Mouse (Mus musculus): ENCODE measurements around the gene Tcte1. TPM values are rescaled to one million over a fixed set of nuclear protein-coding genes. Genes with fewer than 3 reads are reported as not detected.

Gene Tcte1
- total RNA-seq (2021), result under 1 TPM in 1 of 2 experiments, not detected in 1; 0.12 TPM
- long read RNA-seq, experiment 1, result 0 reads
- long read RNA-seq, experiment 2, result 0 reads

- no peak for DNase-seq
These were observed at the start of gene Tcte1 for GRCm38 (mm10) chr17:45523263-45523662. Gene Tcte1 (plus strand): TSS chr17:45523434.

GRCm38 (mm10) chr17:45473667-45474066 lies 49.6 kb upstream of the Tcte1 start:
- intact Hi-C loops (cut with DNase I), result no loop called here
- DNase-seq, result no peak

More at GRCm38 (mm10) chr17:45523263-45523662, at the start of gene Tcte1:
- intact Hi-C loops (cut with DNase I), result no loop called here

- DNase-seq, result no peak
- intact Hi-C loops (cut with DNase I), result no loop called here
These were observed 49.1 kb upstream of the Tcte1 start for GRCm38 (mm10) chr17:45474146-45474545.

GRCm38 (mm10) chr17:45474669-45475465 lies 48.4 kb upstream of the Tcte1 start, which contains the start of gene Spats1:
Gene Spats1 (minus strand): TSS chr17:45475415.
- peak; percentile 43 to 59 for DNase-seq
- intact Hi-C loops (cut with DNase I), result loop anchor here (5.0 kb wide), 1 partner anchor 167 kb away; no protein-coding TSS in a partner anchor

GRCm38 (mm10) chr17:45478234-45478825 lies 44.9 kb upstream of the Tcte1 start:
- peak; percentile 79 to 89 for DNase-seq
- intact Hi-C loops (cut with DNase I), result loop anchor here (1.0 to 5.0 kb wide), 2 partner anchors 74 to 164 kb away; no protein-coding TSS in a partner anchor

GRCm38 (mm10) chr17:45480429-45480828 lies 42.8 kb upstream of the Tcte1 start:
- intact Hi-C loops (cut with DNase I), result no loop called here
- DNase-seq, result no peak

GRCm38 (mm10) chr17:45485581-45485980 lies 37.7 kb upstream of the Tcte1 start:
- no peak for DNase-seq
- intact Hi-C loops (cut with DNase I), result no loop called here

- intact Hi-C loops (cut with DNase I), result no loop called here
- no peak for DNase-seq
These were observed 36.0 kb upstream of the Tcte1 start for GRCm38 (mm10) chr17:45487216-45487615.

- intact Hi-C loops (cut with DNase I), result no loop called here
- DNase-seq, result no peak
These were observed 34.6 kb upstream of the Tcte1 start for GRCm38 (mm10) chr17:45488321-45489254.

- intact Hi-C loops (cut with DNase I), result no loop called here
- DNase-seq, result no peak
These were observed 33.5 kb upstream of the Tcte1 start for GRCm38 (mm10) chr17:45489736-45490135.

GRCm38 (mm10) chr17:45490532-45491154 lies 32.6 kb upstream of the Tcte1 start:
- no peak for DNase-seq
- intact Hi-C loops (cut with DNase I), result no loop called here

GRCm38 (mm10) chr17:45495398-45495797 lies 27.8 kb upstream of the Tcte1 start:
- intact Hi-C loops (cut with DNase I), result no loop called here
- no peak for DNase-seq

GRCm38 (mm10) chr17:45498397-45498796 lies 24.8 kb upstream of the Tcte1 start:
- intact Hi-C loops (cut with DNase I), result no loop called here
- no peak for DNase-seq

- intact Hi-C loops (cut with DNase I), result no loop called here
- no peak for DNase-seq
These were observed 23.7 kb upstream of the Tcte1 start for GRCm38 (mm10) chr17:45499516-45499915.

- DNase-seq, result no peak
- intact Hi-C loops (cut with DNase I), result no loop called here
These were observed 22.3 kb upstream of the Tcte1 start for GRCm38 (mm10) chr17:45500981-45501380.

- DNase-seq, result no peak
- intact Hi-C loops (cut with DNase I), result no loop called here
These were observed 20.9 kb upstream of the Tcte1 start for GRCm38 (mm10) chr17:45502324-45502723.

- intact Hi-C loops (cut with DNase I), result no loop called here
- no peak for DNase-seq
These were observed 19.8 kb upstream of the Tcte1 start for GRCm38 (mm10) chr17:45503301-45503973.

- intact Hi-C loops (cut with DNase I), result no loop called here
- DNase-seq, result no peak
These were observed 17.2 kb upstream of the Tcte1 start for GRCm38 (mm10) chr17:45505941-45506465.

GRCm38 (mm10) chr17:45506700-45507189 lies 16.5 kb upstream of the Tcte1 start, which contains the start of gene Aars2:
Gene Aars2 (plus strand): TSS chr17:45506841.
- peak; percentile 93 to 97 for DNase-seq

More at GRCm38 (mm10) chr17:45506700-45507189, 16.5 kb upstream of the Tcte1 start, which contains the start of gene Aars2:
- intact Hi-C loops (cut with DNase I), result no loop called here

Measured in heart, postnatal 14 days (tissue).